Mouse (Mus musculus) layer of hippocampus, adult 18-20 months (tissue): ENCODE measurements around the gene Saysd1. TPM values are rescaled to one million over a fixed set of nuclear protein-coding genes. Genes with fewer than 3 reads are reported as not detected.
A peak's percentile ranks its signal among the peaks of the same experiment; 100 is the strongest.

Experiments
- DNase-seq, 2 experiments: peaks; one replicate each; pipeline ENCODE4 v3.0.0; 2022; ENCODE audit warnings: low spot score in 2 of 2
- total RNA-seq, 2 experiments: library from RNA; stranded (reverse); gene quantifications; 2 replicates each; pipeline ENCODE4 v1.2.3; 2021

Gene Saysd1
- total RNA-seq, 2 experiments from 2014 or later: 3.8 to 4.2 TPM

- DNase-seq: no peak
These were observed 26.1 kb upstream of the Saysd1 start for GRCm38 (mm10) chr14:20164438-20164837.

GRCm38 (mm10) chr14:20162686-20163085, 24.4 kb upstream of the Saysd1 start:
- DNase-seq: no peak

- no peak for DNase-seq
These were observed 20.7 kb upstream of the Saysd1 start for GRCm38 (mm10) chr14:20158727-20159681.

- no peak for DNase-seq
These were observed 19.3 kb upstream of the Saysd1 start for GRCm38 (mm10) chr14:20157595-20157994.

GRCm38 (mm10) chr14:20155718-20156117, 17.4 kb upstream of the Saysd1 start:
- DNase-seq: no peak

GRCm38 (mm10) chr14:20154937-20155336, 16.6 kb upstream of the Saysd1 start:
- DNase-seq: no peak

- no peak for DNase-seq
These were observed 15.9 kb upstream of the Saysd1 start for GRCm38 (mm10) chr14:20154245-20154644.

GRCm38 (mm10) chr14:20149127-20150080, 11.1 kb upstream of the Saysd1 start:
- DNase-seq: no peak

GRCm38 (mm10) chr14:20148514-20148913, 10.2 kb upstream of the Saysd1 start:
- DNase-seq: no peak

- DNase-seq: no peak
These were observed 9.5 kb upstream of the Saysd1 start for GRCm38 (mm10) chr14:20147854-20148253.

- DNase-seq: peak in 1 of 2 experiments; percentile 35
These were observed 5.8 kb upstream of the Saysd1 start for GRCm38 (mm10) chr14:20144093-20144492.

- DNase-seq: no peak
These were observed 3.2 kb downstream of the Saysd1 start for GRCm38 (mm10) chr14:20134965-20135671.

- no peak for DNase-seq
These were observed 10.2 kb downstream of the Saysd1 start for GRCm38 (mm10) chr14:20128162-20128561.

- DNase-seq: no peak
These were observed 10.8 kb downstream of the Saysd1 start for GRCm38 (mm10) chr14:20127406-20128087.

- DNase-seq: no peak
These were observed 17.5 kb downstream of the Saysd1 start for GRCm38 (mm10) chr14:20120868-20121267.

GRCm38 (mm10) chr14:20120012-20120411, 18.3 kb downstream of the Saysd1 start:
- DNase-seq: no peak

- no peak for DNase-seq
These were observed 22.2 kb downstream of the Saysd1 start for GRCm38 (mm10) chr14:20116149-20116605.

- no peak for DNase-seq
These were observed 23.4 kb downstream of the Saysd1 start for GRCm38 (mm10) chr14:20114951-20115350.

- peak; percentile 72 to 93 for DNase-seq
These were observed 24.4 kb downstream of the Saysd1 start for GRCm38 (mm10) chr14:20113964-20114363.
